Mouse (Mus musculus) G1E-ER4 (cell line): ENCODE results near the gene Lig1. TPM values are rescaled to one million over a fixed set of nuclear protein-coding genes. Genes with fewer than 3 reads are reported as not detected.

Experiments used
- GATA1 ChIP-seq: IDR thresholded peaks from one replicate; pipeline ENCODE4 v1.8.0; 2012; ENCODE audit warnings: low read length, inconsistent platforms
- polyA plus RNA-seq: library from polyadenylated mRNA; stranded (reverse); fragments of >175 nt; gene quantifications from 2 replicates; pipeline ENCODE4 v1.2.3, GENCODE M21; 2012

Gene Lig1
- polyA plus RNA-seq = 111 and 121 TPM in 2 replicates

GRCm38 (mm10) chr7:13277081-13277480 is at the start of gene Lig1:
Lig1 (plus strand) TSS chr7:13277283.
- no peak for TF ChIP-seq GATA1

GRCm38 (mm10) chr7:13260746-13261700 is 16.1 kb upstream of the Lig1 start:
- TF ChIP-seq GATA1 = no peak

GRCm38 (mm10) chr7:13263851-13264250 is 13.2 kb upstream of the Lig1 start:
- TF ChIP-seq GATA1 = no peak

- no peak for TF ChIP-seq GATA1
Observed at GRCm38 (mm10) chr7:13264396-13264795, 12.7 kb upstream of the Lig1 start.

GRCm38 (mm10) chr7:13268749-13269260 is 8.3 kb upstream of the Lig1 start:
- no peak for TF ChIP-seq GATA1

GRCm38 (mm10) chr7:13269394-13269793 is 7.7 kb upstream of the Lig1 start:
- no peak for TF ChIP-seq GATA1

GRCm38 (mm10) chr7:13271704-13272103 is 5.4 kb upstream of the Lig1 start:
- TF ChIP-seq GATA1 = no peak

- no peak for TF ChIP-seq GATA1
Observed at GRCm38 (mm10) chr7:13277833-13278232, 750 bp downstream of the Lig1 start.

GRCm38 (mm10) chr7:13278308-13278891 is 1.3 kb downstream of the Lig1 start, which contains the start of gene Zswim9:
Zswim9 (minus strand) TSS chr7:13278721.
- TF ChIP-seq GATA1 = no peak

- TF ChIP-seq GATA1 = no peak
Observed at GRCm38 (mm10) chr7:13288621-13289020, 11.5 kb downstream of the Lig1 start.

GRCm38 (mm10) chr7:13290041-13290675 is 13.1 kb downstream of the Lig1 start:
- no peak for TF ChIP-seq GATA1

- TF ChIP-seq GATA1 = no peak
Observed at GRCm38 (mm10) chr7:13291370-13291769, 14.3 kb downstream of the Lig1 start.

GRCm38 (mm10) chr7:13293878-13294855 is 17.1 kb downstream of the Lig1 start:
- no peak for TF ChIP-seq GATA1

- TF ChIP-seq GATA1 = no peak
Observed at GRCm38 (mm10) chr7:13295256-13295655, 18.2 kb downstream of the Lig1 start.

- TF ChIP-seq GATA1 = no peak
Observed at GRCm38 (mm10) chr7:13297636-13298035, 20.6 kb downstream of the Lig1 start.
